Mouse (Mus musculus) cerebellum, adult 8-10 months (tissue): ENCODE measurements around the gene Dut.
"Not testable (repeated sequence)": the region's sequence is repeated elsewhere in the genome, so short reads cannot be mapped to it uniquely, and the experiment has no call there.

Source experiments
- DNase-seq: peaks from one replicate; pipeline ENCODE4 v3.0.0; 2022

Dut gene

DNA sequence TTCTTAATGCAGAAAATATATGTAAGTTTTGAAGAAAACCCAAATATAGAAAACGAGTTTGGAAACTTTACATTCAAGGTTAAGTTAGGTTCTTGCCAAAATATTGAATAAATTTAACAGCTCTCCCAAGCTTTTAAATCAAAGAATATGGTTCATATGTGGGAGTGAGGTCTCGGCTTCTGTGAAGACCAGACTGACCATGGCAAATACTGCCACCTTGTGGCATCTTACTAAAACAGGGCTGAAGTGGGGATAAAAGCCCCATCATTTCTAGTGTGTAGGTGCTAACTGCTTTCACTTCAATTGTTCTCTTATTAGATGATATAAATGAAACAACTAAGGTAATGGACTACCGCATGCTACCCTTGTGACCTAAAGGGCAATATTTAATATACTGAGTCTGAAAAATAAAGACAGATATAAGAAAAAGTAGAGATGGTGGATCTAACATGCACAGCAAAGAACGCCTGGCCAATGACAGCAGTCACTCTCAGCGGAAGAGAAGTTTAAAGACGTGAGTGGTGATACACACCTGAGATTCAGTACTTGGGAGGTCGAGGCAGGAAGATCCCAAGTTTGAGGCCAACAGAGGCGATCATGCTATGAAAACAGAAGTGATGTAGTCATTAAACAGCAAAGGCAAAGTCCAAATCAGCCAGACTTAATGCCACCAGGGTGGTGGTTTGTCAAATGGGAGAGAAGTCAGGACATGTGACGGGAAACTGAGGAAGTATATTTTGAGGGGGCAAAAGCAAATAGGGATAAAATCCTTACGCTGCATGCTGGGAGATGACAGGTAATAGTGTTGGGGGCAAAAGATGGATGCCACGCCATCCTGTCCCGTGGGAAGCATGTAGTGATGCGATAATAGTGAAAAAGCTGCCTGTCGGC, 12.5 kb downstream of the Dut start:
- DNase-seq = peak; percentile 13

- DNase-seq = no peak
These were observed 13.3 kb downstream of the Dut start for GRCm38 (mm10) chr2:125260326-125260725.

GRCm38 (mm10) chr2:125263056-125263455, 16.1 kb downstream of the Dut start:
- no peak for DNase-seq

DNA sequence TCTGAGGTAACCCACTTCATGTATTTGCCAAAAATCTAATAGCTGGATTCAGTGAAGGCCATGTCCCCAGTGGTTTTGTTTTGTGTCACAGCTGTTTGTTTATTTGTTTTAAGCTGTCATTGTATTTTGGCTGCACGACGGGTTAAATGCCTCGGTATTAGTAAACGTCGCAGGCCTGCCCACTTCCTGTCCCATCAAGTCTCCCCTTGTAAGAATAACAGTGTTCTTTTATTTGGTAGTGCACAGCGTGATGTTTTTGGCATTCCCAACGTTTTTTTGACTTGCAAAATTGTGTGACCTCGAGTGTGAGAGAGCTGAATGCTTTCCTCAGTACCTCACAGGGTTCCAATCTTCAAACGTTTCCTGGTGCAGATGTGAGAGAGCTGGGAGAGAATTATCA, 16.8 kb downstream of the Dut start:
- no peak for DNase-seq

DNA sequence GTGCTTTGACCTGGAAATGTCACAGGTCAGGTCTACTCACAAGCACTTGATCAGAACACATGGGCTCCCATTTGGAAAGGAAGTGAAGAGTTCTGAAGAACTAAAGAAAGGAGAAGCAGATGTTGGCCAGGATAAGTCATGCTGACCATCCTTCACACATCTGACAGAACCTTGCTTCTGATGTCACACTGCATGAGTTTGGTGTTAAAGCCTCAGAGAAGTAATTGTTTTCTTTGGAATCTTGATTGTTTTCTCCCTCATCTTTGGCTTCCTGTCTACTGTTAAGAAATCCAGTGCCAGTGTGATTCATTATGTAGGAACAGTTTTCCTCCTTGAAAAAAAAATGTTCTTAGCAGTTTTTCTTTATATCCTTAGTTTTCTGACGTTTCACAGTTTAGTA, 21.9 kb downstream of the Dut start:
- DNase-seq = no peak

GRCm38 (mm10) chr2:125275617-125276016, 28.6 kb downstream of the Dut start:
- DNase-seq = no peak

DNA sequence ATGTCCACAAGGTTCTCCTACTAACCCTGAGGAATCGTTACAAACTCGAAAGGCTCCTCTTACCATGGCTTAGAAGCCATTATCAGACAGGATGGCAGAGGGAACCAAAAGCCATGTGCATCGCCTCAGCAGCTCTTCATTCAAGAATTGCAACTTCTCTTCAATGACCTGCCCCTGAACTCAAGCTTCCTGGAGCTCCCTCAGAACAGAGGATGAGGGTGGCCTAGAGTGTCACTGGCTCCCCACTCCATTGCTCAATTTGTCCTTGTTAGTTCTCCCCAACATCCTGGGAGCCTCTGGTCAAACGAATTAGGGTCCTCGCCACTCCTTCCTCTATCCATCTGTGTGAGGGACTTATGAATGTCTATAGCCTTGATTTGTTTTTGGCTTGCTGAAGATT, 29.7 kb downstream of the Dut start:
- no peak for DNase-seq

GRCm38 (mm10) chr2:125278474-125278873, 31.5 kb downstream of the Dut start:
- no peak for DNase-seq

GRCm38 (mm10) chr2:125279995-125280394, 33.0 kb downstream of the Dut start:
- not testable (repeated sequence) for DNase-seq

GRCm38 (mm10) chr2:125282334-125283206, 35.6 kb downstream of the Dut start:
- no peak for DNase-seq

- no peak for DNase-seq
These were observed 38.8 kb downstream of the Dut start for GRCm38 (mm10) chr2:125285777-125286176.

DNA sequence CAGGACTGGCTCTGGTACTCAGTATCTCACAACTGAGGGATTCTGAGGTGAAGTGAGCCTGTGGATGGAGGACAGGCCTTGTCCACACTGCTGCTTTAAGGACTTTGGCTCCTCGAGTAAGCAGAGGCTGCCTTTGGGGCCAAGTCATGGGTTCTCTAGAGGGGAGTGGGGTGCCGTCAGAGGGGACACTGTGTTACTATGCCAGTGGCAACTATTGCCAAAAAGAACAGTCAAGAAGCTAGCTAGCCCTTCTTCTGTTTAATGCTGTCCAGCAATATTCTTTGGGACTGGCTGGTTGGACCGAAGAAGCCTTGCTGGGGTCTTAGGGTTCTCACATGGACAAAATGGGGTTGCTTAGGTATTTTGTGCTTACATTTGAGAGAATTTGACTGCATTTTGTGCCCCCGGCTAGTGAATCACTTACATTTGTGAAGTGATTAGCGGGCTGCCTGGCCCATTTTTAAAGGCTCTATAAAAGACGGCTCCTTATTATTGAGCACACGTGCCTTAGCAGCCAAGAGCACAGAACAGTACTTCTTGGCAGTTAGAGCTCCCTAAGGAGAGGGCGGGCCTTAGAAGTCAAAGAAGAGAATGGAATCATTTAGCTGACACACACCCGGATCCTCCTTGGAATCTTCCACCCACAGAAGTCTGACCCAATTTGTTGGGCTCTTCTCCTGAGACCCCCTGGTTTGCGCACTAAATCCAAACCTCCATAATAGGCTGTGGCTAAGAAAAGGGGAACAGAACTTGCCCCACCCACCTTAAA, 43.4 kb downstream of the Dut start:
- DNase-seq = no peak

- DNase-seq = no peak
These were observed 44.1 kb downstream of the Dut start for GRCm38 (mm10) chr2:125291101-125291500.

GRCm38 (mm10) chr2:125292616-125293015, 45.6 kb downstream of the Dut start:
- no peak for DNase-seq

DNA sequence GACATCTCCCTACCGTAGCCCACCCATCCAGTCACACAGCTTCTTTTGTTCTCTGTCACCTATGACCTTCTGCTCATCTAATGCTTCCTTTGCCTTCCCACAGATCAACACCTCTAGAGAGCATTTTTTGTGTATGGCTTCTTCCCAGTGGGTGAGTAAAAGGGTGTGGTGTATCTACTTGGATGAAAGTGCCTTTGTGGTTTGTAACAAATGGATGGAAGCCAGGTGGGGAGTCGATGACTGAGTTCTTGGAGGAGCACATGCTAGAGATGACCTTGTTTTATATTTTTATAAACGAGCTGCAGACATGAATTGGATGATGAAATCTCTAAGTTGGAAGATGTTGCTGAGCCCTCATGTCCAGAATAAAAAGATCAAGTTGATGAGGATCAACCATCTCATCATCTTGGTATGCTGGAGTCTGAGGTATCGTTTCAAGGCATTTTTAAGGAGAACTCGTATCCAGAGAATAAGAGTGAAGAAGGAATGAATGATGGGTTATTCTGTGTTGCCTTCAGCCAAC, 47.0 kb downstream of the Dut start:
- no peak for DNase-seq

- no peak for DNase-seq
These were observed 48.5 kb downstream of the Dut start for GRCm38 (mm10) chr2:125295526-125295925.

DNA sequence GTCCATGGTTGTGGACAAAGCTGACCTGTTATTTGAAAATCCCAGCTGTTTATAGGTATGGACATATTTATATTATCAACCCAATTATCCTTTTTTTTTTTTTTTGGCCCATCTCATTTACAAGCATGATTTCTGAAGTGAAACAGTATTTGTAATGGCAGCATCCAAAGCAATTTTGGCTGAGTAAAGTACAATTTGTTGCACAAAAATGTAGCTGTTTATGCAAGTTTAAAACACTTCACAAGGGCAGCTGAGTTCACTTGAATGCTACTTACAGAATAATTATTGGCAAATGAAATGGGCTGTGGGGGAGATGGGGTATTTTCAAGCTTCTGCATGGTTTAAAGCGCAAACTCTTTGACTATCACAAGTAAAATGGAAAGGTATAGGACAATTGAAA, 51.9 kb downstream of the Dut start:
- no peak for DNase-seq

DNA sequence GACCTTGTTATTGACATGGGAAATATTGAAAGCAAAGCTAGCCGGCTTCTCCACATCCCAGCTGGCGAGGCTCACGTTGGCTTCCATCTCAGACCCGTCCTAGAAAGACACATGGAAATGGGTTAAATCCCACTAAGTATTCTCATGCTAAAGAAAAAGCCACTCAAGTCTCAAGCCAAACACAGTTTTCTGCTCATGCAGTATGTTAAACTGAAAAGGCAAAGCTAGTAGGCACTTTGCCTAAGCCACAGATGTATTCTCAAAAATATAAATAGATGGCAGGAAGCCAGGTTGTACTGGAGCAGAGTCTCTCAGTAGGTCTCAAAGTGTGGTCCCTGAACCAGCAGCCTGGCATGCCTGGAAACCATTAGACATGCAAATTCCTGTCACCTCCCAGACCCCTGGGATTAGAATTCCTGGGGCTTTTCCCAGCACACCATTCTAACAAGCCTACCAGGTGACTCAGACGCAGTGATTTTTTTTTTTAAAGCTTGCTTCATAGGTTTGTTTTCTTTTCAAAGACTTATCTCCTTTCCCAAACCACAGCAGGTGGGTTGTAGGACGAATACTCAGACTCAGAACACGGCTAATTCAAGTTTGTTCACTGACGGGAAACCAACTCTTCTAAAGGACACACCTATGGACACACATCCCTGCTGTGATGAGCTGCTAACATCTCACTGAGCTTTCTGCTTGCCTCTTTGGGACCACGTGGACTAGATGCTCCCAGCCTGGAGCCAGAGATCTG, 55.1 kb downstream of the Dut start:
- DNase-seq = no peak

GRCm38 (mm10) chr2:125302625-125302924, 55.6 kb downstream of the Dut start:
- no peak for DNase-seq

GRCm38 (mm10) chr2:125303764-125304384, 56.9 kb downstream of the Dut start:
- no peak for DNase-seq

DNA sequence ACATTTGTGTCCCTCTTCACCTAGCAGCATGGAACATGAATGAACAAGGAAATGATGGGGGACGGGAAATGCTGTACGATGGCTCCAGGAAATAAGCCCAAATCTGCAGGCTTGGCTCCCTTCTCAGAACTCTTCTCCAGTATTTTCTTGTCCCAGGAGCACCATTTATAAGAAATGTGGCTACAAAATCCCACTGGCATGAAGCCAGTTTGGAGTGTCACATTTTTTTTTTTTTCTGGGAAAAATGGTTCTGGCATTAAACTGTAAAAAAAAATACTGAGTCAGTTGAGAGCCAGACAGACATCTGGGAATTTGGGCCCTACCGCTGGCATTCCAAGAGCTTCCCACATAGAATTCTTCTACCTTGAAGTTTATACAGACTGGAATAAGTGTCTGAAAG, 57.8 kb downstream of the Dut start:
- no peak for DNase-seq

DNA sequence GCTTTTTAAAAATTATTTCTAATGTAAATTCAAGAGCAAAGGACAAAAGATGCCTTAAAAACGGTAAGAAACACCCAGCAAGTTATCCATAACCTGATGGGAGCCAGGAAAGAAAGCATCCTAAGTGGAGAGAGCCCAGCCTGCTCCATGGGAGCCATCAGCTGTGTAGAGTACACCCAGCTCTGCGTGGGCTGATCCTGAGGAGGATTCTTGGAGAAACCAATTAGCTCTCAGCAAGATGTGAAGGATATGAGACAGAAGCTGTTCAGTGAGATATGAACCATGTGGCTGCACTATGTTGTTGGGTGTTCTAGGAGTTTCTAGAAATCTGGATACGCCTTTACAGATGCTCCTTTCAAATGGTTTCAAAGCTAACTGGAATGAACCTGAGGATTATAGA, 58.7 kb downstream of the Dut start:
- no peak for DNase-seq
